Mouse (Mus musculus) intestine, embryonic 16.5 days (tissue): ENCODE results near the gene Cpn1. TPM values are rescaled to one million over a fixed set of nuclear protein-coding genes. Genes with fewer than 3 reads are reported as not detected.

Source experiments
- ATAC-seq: fragments of 200-750 bp; cut with Nextera tagmentation; 2 replicates; pipeline ENCODE4 v1.8.0; 2017; ENCODE audit warnings: moderate TSS enrichment, moderate library complexity
- H3K27ac ChIP-seq: fragments of 300-500 bp; sonication (generic); 2 replicates; pipeline ENCODE4 v1.5.1; 2014; ENCODE audit warnings: mild to moderate bottlenecking, low read length
- H3K27me3 ChIP-seq: fragments of 300-500 bp; sonication (generic); replicated peaks from 2 replicates; pipeline ENCODE4 v1.6.1; 2014; ENCODE audit warnings: low read length, control low read depth, mixed read lengths; ENCODE audit not compliant: control insufficient read depth, insufficient read depth
- H3K36me3 ChIP-seq: fragments of 300-500 bp; sonication (generic); 2 replicates; pipeline ENCODE4 v1.6.1; 2014; ENCODE audit warnings: low read length, control low read depth; ENCODE audit not compliant: control insufficient read depth, insufficient read depth
- H3K4me1 ChIP-seq: fragments of 300-500 bp; sonication (generic); 2 replicates; pipeline ENCODE4 v1.6.1; 2014; ENCODE audit warnings: low read length, control low read depth, mixed read lengths; ENCODE audit not compliant: control insufficient read depth, insufficient read depth
- H3K4me2 ChIP-seq: fragments of 300-500 bp; sonication (generic); 2 replicates; pipeline ENCODE4 v1.6.1; 2014; ENCODE audit warnings: low read depth, low read length, control low read depth
- H3K4me3 ChIP-seq: fragments of 300-500 bp; sonication (generic); 2 replicates; pipeline ENCODE4 v1.5.1; 2014; ENCODE audit warnings: mild to moderate bottlenecking, low read length
- H3K9ac ChIP-seq: fragments of 300-500 bp; sonication (generic); 2 replicates; pipeline ENCODE4 v1.6.1; 2014; ENCODE audit warnings: low read depth, low read length
- H3K9me3 ChIP-seq: fragments of 300-500 bp; sonication (generic); 2 replicates; pipeline ENCODE4 v1.6.1; 2016; ENCODE audit warnings: low read length, control low read depth; ENCODE audit not compliant: control insufficient read depth
- WGBS: fragments of 180-500 bp; shearing (Covaris S2); extraction: QIAGEN DNeasy Blood & Tissue Kit; methylation state at CpG from one replicate; pipeline ENCODE4 v1.1.7; 2014; 5-methylcytosine and 5-hydroxymethylcytosine counted together
- polyA plus RNA-seq: library from polyadenylated mRNA; unstranded; fragments of >200 nt; fragmentation: Nextera tagmentation; extraction: Ambion mirVana; gene quantifications from 2 replicates; pipeline ENCODE4 v1.2.1, GENCODE M21; 2015

Gene Cpn1
- polyA plus RNA-seq, 1 experiment from 2014 or later = 27.7 TPM

DNA sequence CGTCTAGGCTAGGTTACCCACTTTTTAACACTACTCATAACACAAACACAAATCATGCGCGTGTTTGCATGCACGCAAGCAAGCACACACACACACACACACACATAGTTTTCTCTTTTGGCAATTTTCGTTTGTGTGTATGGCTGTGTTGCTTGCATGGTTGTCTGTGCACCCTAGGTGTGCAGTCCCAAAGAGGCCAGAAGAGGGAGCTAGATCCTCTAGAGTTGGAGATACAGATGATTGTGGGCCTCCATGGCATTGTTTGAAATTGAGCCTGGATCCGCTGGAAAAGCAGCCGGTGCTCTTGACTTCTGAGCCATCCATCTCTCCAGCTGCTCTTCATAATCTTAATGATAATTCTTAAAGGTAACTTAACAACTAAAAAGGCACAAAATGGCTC, 79.9 kb downstream of the Cpn1 start:
- 88% methylated on average over 7 of the region's 7 CpGs for WGBS
- Histone ChIP-seq H3K4me3 (no peak overlapping the region), H3K4me1 (no peaks in the 10 kb centered on the region), H3K4me2 (no peak overlapping the region), H3K9me3 (no peaks in the 10 kb centered on the region), H3K27me3 (no peaks in the 10 kb centered on the region), H3K9ac (no peak overlapping the region), H3K36me3 (no peaks in the 10 kb centered on the region), H3K27ac (no peak overlapping the region)
- ATAC-seq = no peak

Other genes with a start within 250 kb of the Cpn1 start
- gene Cutc, start 233.6 kb downstream of the Cpn1 start, polyA plus RNA-seq = 23.5 and 25.6 TPM in 2 replicates
- gene Cox15, start 233.6 kb downstream of the Cpn1 start, polyA plus RNA-seq = 18.6 and 21.7 TPM in 2 replicates
- 24.1 and 31.4 TPM in 2 replicates for gene Abcc2, start 204.4 kb downstream of the Cpn1 start, polyA plus RNA-seq
- gene Dnmbp, start 46.4 kb downstream of the Cpn1 start, polyA plus RNA-seq = 34.2 and 34.3 TPM in 2 replicates
- 5.9 and 9.0 TPM in 2 replicates for gene Cyp2c23, start 42.7 kb upstream of the Cpn1 start, polyA plus RNA-seq
- 43.9 and 45.3 TPM in 2 replicates for gene Erlin1, start 83.2 kb upstream of the Cpn1 start, polyA plus RNA-seq
- 40.0 and 40.2 TPM in 2 replicates for gene Chuk, start 120.9 kb upstream of the Cpn1 start, polyA plus RNA-seq
- 27.3 and 28.2 TPM in 2 replicates for gene Cwf19l1, start 149.3 kb upstream of the Cpn1 start, polyA plus RNA-seq
- gene Bloc1s2, start 159.9 kb upstream of the Cpn1 start, polyA plus RNA-seq = 84.5 and 90.9 TPM in 2 replicates
- gene Pkd2l1, start 205.9 kb upstream of the Cpn1 start, polyA plus RNA-seq = 0.04 TPM in 1 of 2 replicates, not detected in the other
- gene Scd3, start 216.7 kb upstream of the Cpn1 start, polyA plus RNA-seq = 0.12 and 0.27 TPM in 2 replicates